ENCODE assay signal across 8 mouse cellular contexts in the genomic region with DNA sequence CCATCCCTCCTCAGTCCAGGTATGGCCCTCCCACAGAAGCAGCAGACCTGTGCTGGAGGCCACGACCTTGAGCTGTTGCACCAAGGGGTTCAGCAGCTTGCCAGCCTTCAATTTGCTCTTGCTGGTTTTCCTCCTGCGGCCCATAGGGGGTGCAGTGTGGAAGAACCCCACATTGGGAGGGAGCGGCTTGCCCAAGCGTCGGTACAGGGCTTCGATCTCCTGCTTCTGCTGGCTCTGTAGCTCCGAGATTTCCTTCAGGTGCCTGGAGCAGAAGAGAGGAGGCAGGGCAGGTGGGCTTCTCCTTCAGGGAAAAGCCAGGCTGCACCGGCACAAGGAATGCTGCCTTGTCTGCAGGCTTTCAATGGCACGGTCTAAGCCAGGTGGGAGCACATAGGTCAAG.
DNase-seq lines count a peak whose midpoint lies in the region; ATAC-seq lines count a peak whose summit lies in the region.

No protein-coding gene starts in this region.

- H3K4me3 ChIP-seq in kidney, embryonic 14.5 days (ENCODE audit: low read length) = no peak overlapping the region

- 48% methylated on average over 9 of the region's 9 CpGs for WGBS in kidney, embryonic 14.5 days

- H3K9ac ChIP-seq in kidney, embryonic 14.5 days (ENCODE audit: low read depth, low read length) = no peak overlapping the region

- H3K9me3 ChIP-seq in kidney, embryonic 14.5 days (ENCODE audit: control insufficient read depth, low read length) = no peaks in the 10 kb centered on the region

- no peak overlapping the region for H3K27ac ChIP-seq in kidney, embryonic 14.5 days (ENCODE audit: low read depth, low read length)

- peak; percentile 50 for DNase-seq in CD4-positive, CD25-positive, alpha-beta regulatory T cell, adult 2 months (ENCODE audit: low read depth, low spot score)
- peak; percentile 10 for DNase-seq in kidney, adult 9 months
- DNase-seq in WW6 (ENCODE audit: low read depth, low spot score) = peak; percentile 16
- no peak for DNase-seq in right cerebral cortex, adult 18-20 months
- DNase-seq in right cerebral cortex, adult 2 months (ENCODE audit: low spot score in 2 of 2) = no peak

- H3K27me3 ChIP-seq in kidney, embryonic 14.5 days (ENCODE audit: control insufficient read depth, insufficient read depth, low read length) = no peaks in the 10 kb centered on the region

- no peak for ATAC-seq in CD4-positive, CD25-positive, alpha-beta regulatory T cell, adult 4 months
- ATAC-seq in kidney, embryonic 14.5 days (ENCODE audit: low FRiP score, low TSS enrichment) = no peak
- ATAC-seq in megakaryocyte, adult 5-6 weeks (ENCODE audit: poor library complexity, severe bottlenecking) = peak; percentile 67

- H3K4me1 ChIP-seq in kidney, embryonic 14.5 days (ENCODE audit: control insufficient read depth, insufficient read depth, low read length) = no peaks in the 10 kb centered on the region

- no peaks in the 10 kb centered on the region for H3K36me3 ChIP-seq in kidney, embryonic 14.5 days (ENCODE audit: control insufficient read depth, insufficient read depth, low read length)

- H3K4me2 ChIP-seq in kidney, embryonic 14.5 days (replicated peaks; ENCODE audit: low read depth, low read length) = no peak overlapping the region

Comparison
In these comparisons a context has a peak if more than half of its experiments do, and no peak if none do; other contexts are left out.
1. DNase-seq: peak in CD4-positive, CD25-positive, alpha-beta regulatory T cell, adult 2 months (single experiment), kidney, adult 9 months (single experiment) and WW6 (single experiment); none in right cerebral cortex, adult 18-20 months (single experiment) and right cerebral cortex, adult 2 months (0 of 2).